Comparison of ENCODE assay signal across 18 mouse cellular contexts in genomic region chr3:83751625-83752024, GRCm38 (mm10). TPM values are rescaled to one million over a fixed set of nuclear protein-coding genes. Genes with fewer than 3 reads are reported as not detected.
DNase-seq lines count a peak whose midpoint lies in the region; ATAC-seq and TF ChIP-seq lines count a peak whose summit lies in the region.
"Had no signal": no experiment of that assay in that cellular context is flagged by ENCODE, and none has a peak within 500 bp of the region (broad histone marks: within the 10 kb centered on the region; RNA-seq: fewer than 3 reads in every experiment).

No protein-coding gene starts in this region.

- no peaks in the 10 kb centered on the region for H3K27me3 ChIP-seq in intestine, postnatal 0 days (replicated peaks; ENCODE audit: control insufficient read depth, insufficient read depth, low read length)
- no peaks in the 10 kb centered on the region for H3K27me3 ChIP-seq in intestine, embryonic 15.5 days (replicated peaks)
- no peaks in the 10 kb centered on the region for H3K27me3 ChIP-seq in liver, postnatal 0 days (ENCODE audit: insufficient read depth, low read length)
- H3K27me3 ChIP-seq in liver, embryonic 12.5 days (replicated peaks): no peaks in the 10 kb centered on the region
- H3K27me3 ChIP-seq: forebrain, embryonic 13.5 days; limb, embryonic 12.5 days; neural tube, embryonic 12.5 days had no signal

- no peak for ATAC-seq in intestine, postnatal 0 days
- ATAC-seq in intestine, embryonic 15.5 days: no peak
- ATAC-seq in liver, postnatal 0 days: no peak
- ATAC-seq in liver, embryonic 12.5 days: no peak
- peak; percentile 50 for ATAC-seq in granulocyte monocyte progenitor cell, adult 5-6 weeks (replicated peaks; ENCODE audit: poor library complexity, severe bottlenecking)
- ATAC-seq: forebrain, embryonic 13.5 days had no signal

- peak; percentile 50 for TF ChIP-seq CTCF in intestine, postnatal 0 days (IDR thresholded peaks at IDR 0.05; ENCODE audit: low read depth)
- peak; percentile 24; the same call in 1 of the 2 replicates for TF ChIP-seq CTCF in liver, postnatal 0 days (IDR thresholded peaks at IDR 0.05; ENCODE audit: low read depth)

- no peaks in the 10 kb centered on the region for H3K9me3 ChIP-seq in intestine, postnatal 0 days (ENCODE audit: control insufficient read depth)
- no peaks in the 10 kb centered on the region for H3K9me3 ChIP-seq in intestine, embryonic 15.5 days
- no peaks in the 10 kb centered on the region for H3K9me3 ChIP-seq in liver, postnatal 0 days (ENCODE audit: low read length)
- no peaks in the 10 kb centered on the region for H3K9me3 ChIP-seq in liver, embryonic 12.5 days (replicated peaks)
- H3K9me3 ChIP-seq: neural tube, embryonic 12.5 days had no signal

- 39% methylated on average over 2 of the region's 2 CpGs for WGBS in intestine, postnatal 0 days
- 34% methylated on average over 2 of the region's 2 CpGs for WGBS in intestine, embryonic 15.5 days
- 15% methylated on average over 2 of the region's 2 CpGs for WGBS in liver, postnatal 0 days (ENCODE audit: insufficient replicate concordance)
- 21% methylated on average over 2 of the region's 2 CpGs for WGBS in liver, embryonic 12.5 days (ENCODE audit: insufficient replicate concordance)

- no peak for DNase-seq in liver, postnatal 0 days
- DNase-seq in ES-CJ7 (ENCODE audit: low read depth, low spot score): peak; percentile 14
- no peak for DNase-seq in urinary bladder, postnatal 10 days (ENCODE audit: low spot score)
- DNase-seq: adrenal gland, adult 2 months; cerebellum, adult 2 months; heart, postnatal 36 days; kidney, postnatal 25 days; lung, adult 18-20 months; right cerebral cortex, postnatal 4 days; thymus, adult 18-20 months had no signal

- no peak overlapping the region for H3K4me2 ChIP-seq in intestine, postnatal 0 days (replicated peaks; ENCODE audit: low read depth)
- no peak overlapping the region for H3K4me2 ChIP-seq in intestine, embryonic 15.5 days (replicated peaks)
- H3K4me2 ChIP-seq in liver, postnatal 0 days (ENCODE audit: low read depth, low read length): no peak overlapping the region
- no peak overlapping the region for H3K4me2 ChIP-seq in liver, embryonic 12.5 days
- H3K4me2 ChIP-seq: forebrain, embryonic 13.5 days; limb, embryonic 12.5 days; neural tube, embryonic 12.5 days had no signal

- no peak overlapping the region for H3K4me3 ChIP-seq in intestine, postnatal 0 days (ENCODE audit: low read depth, low read length)
- no peak overlapping the region for H3K4me3 ChIP-seq in intestine, embryonic 15.5 days (replicated peaks)
- no peak overlapping the region for H3K4me3 ChIP-seq in liver, postnatal 0 days (ENCODE audit: low read depth, low read length)
- H3K4me3 ChIP-seq in liver, embryonic 12.5 days: no peak overlapping the region
- H3K4me3 ChIP-seq: forebrain, embryonic 13.5 days; limb, embryonic 12.5 days; neural tube, embryonic 12.5 days had no signal

- H3K9ac ChIP-seq in intestine, postnatal 0 days (ENCODE audit: low read depth, low read length): no peak overlapping the region
- no peak overlapping the region for H3K9ac ChIP-seq in intestine, embryonic 15.5 days
- H3K9ac ChIP-seq in liver, postnatal 0 days (replicated peaks): no peak overlapping the region
- H3K9ac ChIP-seq in liver, embryonic 12.5 days: no peak overlapping the region
- H3K9ac ChIP-seq: forebrain, embryonic 13.5 days; limb, embryonic 12.5 days; neural tube, embryonic 12.5 days had no signal

- no peak overlapping the region for H3K27ac ChIP-seq in intestine, postnatal 0 days (ENCODE audit: low read depth, low read length)
- no peak overlapping the region for H3K27ac ChIP-seq in intestine, embryonic 15.5 days
- no peak overlapping the region for H3K27ac ChIP-seq in liver, postnatal 0 days (ENCODE audit: low read depth)
- H3K27ac ChIP-seq in liver, embryonic 12.5 days: no peak overlapping the region
- H3K27ac ChIP-seq: forebrain, embryonic 13.5 days; limb, embryonic 12.5 days; neural tube, embryonic 12.5 days had no signal

- no peak for TF ChIP-seq EP300 in liver, postnatal 0 days (IDR thresholded peaks at IDR 0.05; ENCODE audit: low read depth)

- H3K36me3 ChIP-seq in intestine, postnatal 0 days (ENCODE audit: control insufficient read depth, insufficient read depth): no peaks in the 10 kb centered on the region
- no peaks in the 10 kb centered on the region for H3K36me3 ChIP-seq in intestine, embryonic 15.5 days
- no peaks in the 10 kb centered on the region for H3K36me3 ChIP-seq in liver, postnatal 0 days (replicated peaks; ENCODE audit: insufficient read depth, low read length)
- H3K36me3 ChIP-seq in liver, embryonic 12.5 days: no peaks in the 10 kb centered on the region
- H3K36me3 ChIP-seq: limb, embryonic 12.5 days; neural tube, embryonic 12.5 days had no signal

- H3K4me1 ChIP-seq in intestine, postnatal 0 days (replicated peaks; ENCODE audit: control insufficient read depth, insufficient read depth, low read length): no peaks in the 10 kb centered on the region
- H3K4me1 ChIP-seq in intestine, embryonic 15.5 days (replicated peaks): no peaks in the 10 kb centered on the region
- no peaks in the 10 kb centered on the region for H3K4me1 ChIP-seq in liver, postnatal 0 days (ENCODE audit: insufficient read depth)
- H3K4me1 ChIP-seq in liver, embryonic 12.5 days: no peaks in the 10 kb centered on the region
- H3K4me1 ChIP-seq: forebrain, embryonic 13.5 days; neural tube, embryonic 12.5 days had no signal

RNA-seq across cellular contexts. Expression of gene Sfrp2, which starts 14.5 kb away (rescaled TPM):
- polyA plus RNA-seq in intestine, postnatal 0 days (2015; fragmentation: Nextera tagmentation; extraction: Ambion mirVana): 15.8 and 20.7 TPM in 2 replicates
- polyA plus RNA-seq in intestine, embryonic 15.5 days (2015; fragmentation: Nextera tagmentation; extraction: Ambion mirVana): 93.8 and 109 TPM in 2 replicates
- 1.0 and 1.6 TPM in 2 replicates for polyA plus RNA-seq in liver, postnatal 0 days (2015; fragmentation: Nextera tagmentation; extraction: Ambion mirVana)
- polyA plus RNA-seq in liver, embryonic 12.5 days (2016; fragmentation: Nextera tagmentation; extraction: Ambion mirVana): 10.9 and 13.4 TPM in 2 replicates
- not detected in 2 replicates for total RNA-seq in granulocyte monocyte progenitor cell, adult 5-6 weeks (2014; fragmentation: Nextera tagmentation)
- total RNA-seq in granulocyte monocyte progenitor cell, adult 5-6 weeks (2017): not detected in 2 replicates
- total RNA-seq: megakaryocyte, adult 5-6 weeks had no signal
